Mouse (Mus musculus) stomach, postnatal 0 days (tissue): ENCODE measurements around the gene Snupn.

ENCODE experiments used
- CTCF ChIP-seq: IDR thresholded peaks from 2 replicates; pipeline ENCODE4 v1.5.1; 2016; ENCODE audit warnings: antibody characterized with exemption, low read depth, mild to moderate bottlenecking, moderate library complexity
- EP300 ChIP-seq: optimal IDR thresholded peaks from 2 replicates; pipeline ENCODE3; 2016; ENCODE audit warnings: antibody characterized with exemption

DNA sequence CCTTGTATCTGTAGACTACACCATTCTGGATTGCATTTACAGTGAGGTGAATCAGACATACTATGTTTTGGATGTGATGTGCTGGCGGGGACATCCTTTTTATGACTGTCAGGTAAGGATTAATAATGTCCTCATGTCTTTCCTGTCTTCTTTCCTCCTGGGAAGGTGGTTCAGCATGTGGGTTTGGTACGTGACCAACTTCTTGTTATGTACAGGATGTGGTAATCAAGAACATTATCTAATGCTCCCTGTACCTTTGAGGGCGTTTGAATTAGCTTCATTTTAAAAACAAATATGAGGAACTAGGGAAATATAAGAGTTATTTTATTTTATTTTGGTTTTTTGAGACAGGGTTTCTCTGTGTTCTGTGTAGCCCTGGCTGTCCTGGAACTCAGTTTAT is 24.5 kb downstream of the Snupn start:
- TF ChIP-seq CTCF (no peak), EP300 (no peak)
